Mouse (Mus musculus) thymus, postnatal 4 days (tissue): Measurements from ENCODE around the gene Olfr1394.
A peak's percentile ranks its signal among the peaks of the same experiment; 100 is the strongest.
"Not testable (repeated sequence)": the region's sequence is repeated elsewhere in the genome, so short reads cannot be mapped to it uniquely, and the experiment has no call there.

Experiments
- DNase-seq: peaks from one replicate; pipeline ENCODE4 v3.0.0; 2021

Gene Olfr1394

GRCm38 (mm10) chr11:49191083-49191482 is 36.9 kb downstream of the Olfr1394 start:
- no peak for DNase-seq

GRCm38 (mm10) chr11:49194771-49195170 is 40.6 kb downstream of the Olfr1394 start:
- DNase-seq: not testable (repeated sequence)

DNA sequence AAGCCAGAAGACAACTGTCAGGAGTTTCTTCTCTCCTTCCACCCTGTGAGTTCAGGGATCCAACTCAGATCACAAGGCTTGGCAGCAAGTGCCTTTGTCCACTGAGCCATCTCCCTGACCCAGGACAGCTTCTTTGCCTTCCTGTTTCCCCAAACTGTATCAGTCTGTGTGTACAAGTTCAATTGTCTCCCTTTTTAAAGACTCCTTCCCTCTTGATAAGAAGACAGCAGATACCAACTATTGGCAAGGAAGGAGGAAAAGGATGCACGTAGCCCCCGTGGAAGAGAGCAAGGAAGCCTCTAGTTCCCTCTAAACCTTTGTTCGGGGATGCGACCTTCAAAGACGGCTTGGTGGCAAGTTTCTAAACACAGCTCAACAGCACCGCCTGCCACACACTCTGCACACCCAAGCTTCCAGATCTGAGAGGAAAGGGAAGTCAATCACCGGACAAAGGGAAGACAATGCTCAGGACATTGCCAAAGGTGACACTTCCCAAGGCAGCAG is 41.7 kb downstream of the Olfr1394 start:
- DNase-seq: peak; percentile 50

GRCm38 (mm10) chr11:49200666-49201065 is 46.5 kb downstream of the Olfr1394 start:
- DNase-seq: no peak

GRCm38 (mm10) chr11:49201142-49201541 is 47.0 kb downstream of the Olfr1394 start:
- no peak for DNase-seq

DNA sequence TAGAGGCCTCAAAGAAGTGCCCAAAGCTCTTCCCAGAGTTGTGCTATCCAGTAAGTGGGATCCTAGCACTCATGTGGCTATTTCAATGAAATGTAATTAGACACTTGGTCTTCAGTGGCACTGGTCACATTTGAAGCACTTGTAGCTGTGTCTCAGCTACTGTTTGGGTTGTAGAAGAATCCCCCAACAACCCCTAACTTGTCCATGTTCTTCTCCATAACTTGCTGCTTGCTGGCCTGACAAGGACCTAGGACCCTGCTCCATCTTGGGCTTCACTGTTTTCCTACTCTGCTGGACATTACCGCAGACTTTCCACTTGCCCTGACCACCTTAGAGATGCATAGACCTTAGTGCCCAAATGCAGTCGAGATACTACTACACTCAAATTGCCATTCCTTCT is 47.9 kb downstream of the Olfr1394 start:
- no peak for DNase-seq

DNA sequence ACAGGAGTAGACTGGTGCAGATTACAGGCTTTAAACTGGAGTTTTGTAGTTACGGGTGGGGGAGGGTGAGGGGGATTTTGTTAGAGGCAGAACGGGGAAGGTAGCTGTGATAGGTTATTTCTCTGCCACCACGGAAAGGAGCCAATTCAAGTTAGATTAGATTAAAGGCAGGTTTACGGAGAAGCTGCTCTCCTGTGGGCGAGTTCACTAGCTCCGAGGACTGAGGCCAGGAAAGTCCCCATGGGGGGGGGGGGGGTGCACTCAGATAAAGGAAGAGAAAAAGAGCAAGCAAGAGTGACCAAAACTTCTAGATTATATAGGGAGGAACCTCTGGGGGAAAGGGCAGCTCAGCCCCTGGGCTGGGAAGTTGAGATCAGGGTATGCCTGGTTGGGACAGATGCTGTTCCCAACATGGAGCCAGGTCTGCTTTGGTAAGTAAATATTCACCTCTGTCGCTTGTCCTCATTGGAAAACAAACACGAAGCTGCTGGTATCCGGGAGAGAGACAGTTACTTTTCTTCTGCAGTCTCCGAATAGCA is 48.4 kb downstream of the Olfr1394 start:
- peak; percentile 33 for DNase-seq

DNA sequence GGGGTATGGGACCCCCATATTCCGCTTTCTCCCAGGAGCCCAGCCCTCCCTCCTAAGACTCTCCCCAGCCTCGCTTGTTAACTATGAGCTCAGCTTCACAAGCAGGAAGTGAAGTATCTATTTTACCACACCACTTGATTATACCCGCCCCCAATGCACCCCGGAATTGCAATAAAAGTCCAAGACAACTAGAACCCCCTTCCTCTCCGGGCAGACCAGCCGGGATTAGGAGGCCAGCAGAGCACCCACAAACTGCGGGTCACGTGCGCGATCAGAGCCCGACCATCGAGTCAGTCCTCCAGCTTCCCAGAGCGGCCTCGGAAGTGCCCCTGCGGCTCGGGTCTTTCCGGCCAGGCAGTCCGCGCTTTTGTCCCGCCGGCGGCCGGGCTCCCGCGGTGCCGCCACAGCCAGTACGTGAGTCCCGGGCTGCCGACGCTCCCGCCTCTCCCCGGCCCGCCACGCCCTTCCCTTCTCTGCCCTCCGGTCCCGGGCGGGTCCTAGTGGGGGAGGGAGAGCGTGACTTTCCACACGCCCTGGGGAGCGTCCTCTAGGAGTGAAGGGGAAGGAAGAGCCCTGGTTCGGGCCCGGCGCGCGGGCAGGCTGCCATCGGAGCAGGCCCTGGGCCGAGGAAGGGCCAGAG is 49.1 kb downstream of the Olfr1394 start, which contains the start of gene Zfp62:
TSS of gene Zfp62 (plus strand) at position 164 of the 640 bp plus-strand sequence.
- DNase-seq: peak; percentile 89

- DNase-seq: peak; percentile 59
These were observed 49.8 kb downstream of the Olfr1394 start for GRCm38 (mm10) chr11:49203771-49204497.

DNA sequence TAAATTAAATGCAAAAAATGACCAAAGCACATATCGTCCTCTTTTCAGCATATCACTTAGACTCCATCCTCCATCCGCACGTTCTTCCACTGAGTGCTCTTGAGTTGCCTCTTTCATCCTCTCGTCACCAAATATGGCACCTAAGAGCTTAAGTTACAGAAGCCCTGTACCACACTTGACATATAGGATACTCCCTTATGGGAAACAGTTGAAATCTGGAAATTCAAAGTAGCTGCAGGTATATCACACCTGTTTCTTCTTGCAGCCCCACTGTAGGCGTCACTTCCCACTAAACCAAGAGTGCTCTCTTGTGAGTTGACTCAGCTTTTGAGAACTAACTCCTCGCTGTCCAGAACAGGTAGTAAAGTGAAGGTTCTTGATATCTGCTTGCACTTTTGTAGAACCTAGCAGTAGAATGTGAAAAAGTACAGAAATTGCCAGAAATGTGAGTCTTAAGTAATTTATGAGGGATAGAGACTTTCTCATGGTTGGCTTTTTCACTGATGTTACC is 51.0 kb downstream of the Olfr1394 start:
- DNase-seq: no peak

- DNase-seq: no peak
These were observed 53.3 kb downstream of the Olfr1394 start for GRCm38 (mm10) chr11:49207495-49207894.
